Mouse (Mus musculus) layer of hippocampus, adult 11-12 months (tissue): ENCODE measurements around the gene Rreb1.
A peak's percentile ranks its signal among the peaks of the same experiment; 100 is the strongest.
"Not testable (repeated sequence)": the region's sequence is repeated elsewhere in the genome, so short reads cannot be mapped to it uniquely, and the experiment has no call there.

Experiments
- DNase-seq: peaks from one replicate; pipeline ENCODE4 v3.0.0; 2022; ENCODE audit warnings: low spot score

The Rreb1 gene

DNA sequence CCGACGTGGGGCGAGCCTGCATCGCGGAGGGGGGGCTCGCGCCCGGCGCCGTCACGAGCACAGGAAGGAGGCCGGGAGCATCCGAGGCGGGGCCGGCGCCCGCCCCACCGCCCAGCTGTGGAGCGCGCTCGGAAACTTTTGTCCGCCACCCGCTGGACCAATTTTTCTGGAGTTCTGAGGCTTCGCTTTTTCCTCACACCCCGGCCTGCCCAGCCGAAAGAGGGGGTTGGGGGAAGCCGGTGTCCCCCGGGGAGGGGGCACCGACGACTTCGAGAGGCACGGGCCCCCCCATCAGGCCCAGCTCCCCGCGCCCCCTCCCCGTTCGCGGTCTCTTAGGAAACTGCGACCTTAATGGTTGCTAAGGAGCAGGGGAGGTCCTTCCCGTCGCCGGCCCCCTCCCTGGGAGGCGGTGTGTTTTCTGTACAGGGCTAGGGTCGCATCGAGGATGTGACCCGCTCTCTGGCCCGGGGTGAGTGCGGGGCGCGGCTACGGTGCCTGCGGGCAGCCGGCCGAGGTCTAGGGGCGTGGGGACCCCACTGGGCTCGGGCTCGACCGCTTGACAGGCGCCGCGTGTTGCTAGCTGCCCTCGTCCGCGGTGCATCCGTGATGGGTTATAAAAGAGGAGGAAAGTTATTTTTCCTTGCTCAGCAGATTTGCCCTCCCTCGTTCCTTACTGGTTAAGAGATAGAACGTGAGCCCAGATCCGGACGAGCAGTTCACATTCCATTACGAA, 49.2 kb downstream of the Rreb1 start:
- DNase-seq: peak; percentile 30

DNA sequence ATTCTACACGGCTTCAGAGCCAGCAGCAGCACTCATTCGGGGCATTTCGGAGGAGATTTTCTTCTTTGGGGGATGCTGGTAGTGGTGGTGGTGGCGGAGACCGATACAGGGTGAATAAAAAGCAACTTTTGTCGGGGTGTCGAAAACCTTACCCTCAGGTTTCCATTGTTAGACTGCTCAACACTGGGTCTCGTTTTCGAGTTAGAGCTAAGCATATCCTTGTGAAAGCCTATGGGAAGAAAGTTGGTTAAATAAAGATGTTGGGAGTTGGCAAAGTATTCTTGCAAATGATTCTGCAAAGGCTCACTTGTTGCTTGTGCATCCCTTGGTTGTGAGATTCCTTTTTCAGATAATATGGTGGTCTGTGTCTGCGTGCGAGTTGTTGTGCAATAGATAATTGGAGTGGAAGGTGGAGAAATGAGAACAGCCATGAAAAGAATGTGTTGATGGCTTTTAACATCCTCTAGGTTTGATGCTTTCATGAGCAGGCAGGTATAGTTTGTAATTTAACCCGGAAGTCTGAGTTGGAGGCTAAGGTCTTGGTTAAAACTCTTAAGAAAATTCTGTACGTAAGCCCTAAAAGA, 49.9 kb downstream of the Rreb1 start:
- DNase-seq: no peak

DNA sequence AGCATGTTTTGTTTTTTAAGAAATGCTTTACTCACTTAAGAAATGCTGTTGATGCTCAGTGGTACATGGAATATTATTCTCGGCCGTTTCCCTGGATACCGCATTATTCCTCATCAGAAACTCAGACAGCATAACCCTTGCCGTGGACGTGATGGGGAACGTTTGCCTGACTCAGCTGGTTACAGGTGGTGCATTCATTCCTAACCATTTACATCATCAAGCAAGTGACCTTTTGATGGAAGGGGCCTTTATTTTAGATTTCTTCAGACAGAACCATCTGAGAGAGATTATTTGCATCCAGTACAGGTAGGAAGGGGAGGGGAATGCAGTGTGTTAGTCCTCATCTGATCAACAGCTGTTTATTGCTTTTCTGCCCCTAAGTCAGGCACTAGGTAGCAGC, 50.7 kb downstream of the Rreb1 start:
- no peak for DNase-seq

DNA sequence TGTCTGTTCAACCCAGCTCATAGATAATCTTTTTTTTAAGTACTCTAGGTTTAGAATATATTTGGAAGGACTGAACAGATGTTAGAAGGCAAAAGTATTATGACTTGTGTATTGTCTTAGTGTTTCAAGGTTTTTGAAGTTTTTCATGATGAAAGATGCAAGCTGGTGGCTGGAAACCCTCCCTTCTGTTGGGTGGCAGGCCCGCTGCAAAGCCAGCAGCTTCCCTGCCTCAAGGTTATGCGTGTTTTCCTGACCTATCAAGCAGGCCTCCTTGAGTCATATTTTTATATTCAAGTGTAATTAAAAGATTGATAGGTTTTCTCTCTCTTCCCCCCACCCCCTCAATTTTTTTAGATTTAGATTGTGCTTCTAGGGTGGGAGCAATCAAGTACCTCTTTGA, 52.1 kb downstream of the Rreb1 start:
- DNase-seq: no peak

DNA sequence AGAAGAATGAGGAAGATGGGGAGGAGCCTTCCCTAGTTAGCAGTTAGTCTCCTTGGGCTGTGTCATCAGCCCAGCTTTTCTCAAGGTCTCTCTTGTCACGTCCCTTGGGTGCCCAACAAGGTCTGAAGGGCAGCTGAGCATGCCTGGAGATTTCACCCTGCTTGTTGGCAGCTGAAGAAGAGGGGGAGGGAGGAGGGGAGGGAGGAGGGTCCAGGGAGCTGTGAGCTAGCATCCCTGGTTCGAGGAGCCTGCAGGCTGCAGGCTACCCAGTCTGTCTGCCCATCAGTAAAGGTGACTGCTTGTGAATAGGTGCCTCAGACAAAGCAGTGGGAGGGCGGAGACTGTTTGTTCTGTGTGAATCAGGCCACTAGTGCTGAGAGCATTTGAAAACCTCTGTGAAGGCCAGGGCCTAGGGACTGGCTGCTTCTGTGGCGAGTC, 52.7 kb downstream of the Rreb1 start:
- no peak for DNase-seq

DNA sequence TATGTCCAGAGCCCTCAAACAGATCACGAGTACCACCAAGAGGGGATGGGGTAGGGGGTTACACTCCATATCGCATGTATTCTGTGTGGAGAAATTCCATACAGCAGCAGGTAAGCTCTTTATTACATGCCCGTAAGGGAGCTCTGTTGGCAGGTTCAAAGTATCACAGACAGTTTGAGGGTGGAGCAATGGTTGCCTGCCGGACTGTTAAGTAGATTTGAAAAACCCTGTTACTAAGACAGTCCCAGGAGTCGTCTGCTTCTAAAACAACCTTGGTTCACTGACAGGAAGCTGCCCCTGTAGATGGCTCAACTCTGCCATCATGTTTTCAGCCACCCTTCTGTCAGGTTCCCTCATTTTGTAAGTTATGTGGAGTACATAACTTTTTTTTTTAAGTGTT, 54.3 kb downstream of the Rreb1 start:
- DNase-seq: no peak

DNA sequence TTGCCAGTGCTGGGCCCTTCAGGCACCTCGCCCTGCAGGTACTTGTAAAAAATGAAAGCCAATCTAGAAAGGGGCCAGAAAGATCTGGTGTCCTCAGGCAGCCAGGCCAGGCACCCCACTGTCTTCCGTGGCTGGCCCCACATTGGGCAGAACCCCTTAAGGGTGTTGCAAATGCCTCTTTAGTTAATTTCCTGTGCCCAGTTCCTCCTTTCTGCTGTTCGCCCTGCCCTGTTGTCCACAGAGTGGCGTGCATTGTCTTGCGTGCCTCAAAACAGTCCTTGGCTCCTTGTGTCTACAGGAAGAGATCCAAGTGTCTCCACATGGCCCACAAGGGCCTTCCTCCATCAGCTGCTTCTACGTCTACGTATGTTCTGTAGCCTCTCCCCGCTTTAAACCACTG, 55.3 kb downstream of the Rreb1 start:
- DNase-seq: no peak

DNA sequence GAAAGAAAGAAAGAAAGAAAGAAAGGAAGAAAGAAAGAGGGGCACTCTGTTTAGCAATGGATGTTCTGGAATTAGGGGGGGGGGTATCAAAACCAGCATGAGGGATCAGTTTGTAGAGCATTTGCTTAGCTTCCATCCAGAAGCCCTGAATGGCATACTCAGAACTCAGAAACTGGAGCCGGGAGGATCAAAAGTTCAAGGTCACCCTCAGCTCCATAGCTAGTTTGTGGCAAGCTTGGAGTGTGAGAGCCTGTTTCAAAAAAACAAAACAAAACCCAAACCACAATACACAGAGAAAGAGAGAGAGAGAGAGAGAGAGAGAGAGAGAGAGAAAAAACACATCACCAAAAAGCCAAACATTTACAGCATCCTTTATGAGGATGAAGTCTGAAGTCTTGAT, 57.1 kb downstream of the Rreb1 start:
- DNase-seq: no peak

DNA sequence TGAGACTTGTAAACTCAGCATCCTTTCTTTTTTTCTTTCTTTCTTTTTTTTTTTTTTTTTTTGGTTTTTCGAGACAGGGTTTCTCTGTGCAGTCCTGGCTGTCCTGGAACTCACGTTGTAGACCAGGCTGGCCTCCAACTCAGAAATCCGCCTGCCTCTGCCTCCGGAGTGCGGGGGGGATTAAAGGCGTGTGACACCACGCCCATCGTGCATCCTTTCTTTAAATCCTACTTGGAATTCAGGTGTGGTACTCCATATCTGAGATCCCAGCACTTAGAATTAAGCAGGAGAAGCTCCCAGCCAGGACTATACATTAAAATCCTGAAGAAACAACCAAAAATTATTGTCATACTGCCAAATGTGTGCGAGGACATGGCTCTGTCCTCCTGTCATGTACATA, 57.6 kb downstream of the Rreb1 start:
- DNase-seq: not testable (repeated sequence)

DNA sequence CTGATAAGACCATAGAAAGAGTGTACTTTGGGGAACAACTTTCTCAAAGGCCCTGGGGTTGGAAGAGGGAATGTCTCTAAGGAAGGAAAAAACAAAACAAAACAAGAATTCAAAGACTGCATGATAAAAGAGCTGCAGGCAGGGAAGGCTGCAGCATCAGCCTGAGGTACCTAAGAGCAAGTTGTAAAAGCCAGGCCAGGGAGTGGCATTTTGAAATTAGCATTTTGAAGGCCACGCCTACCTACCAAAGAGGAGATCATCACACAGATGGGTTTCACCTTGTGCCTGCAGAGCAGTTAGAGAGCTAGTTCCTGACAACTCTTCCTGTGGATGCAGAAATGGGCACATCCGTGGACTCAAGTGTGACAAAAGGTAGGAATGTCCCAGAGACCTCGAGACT, 59.2 kb downstream of the Rreb1 start:
- DNase-seq: no peak

DNA sequence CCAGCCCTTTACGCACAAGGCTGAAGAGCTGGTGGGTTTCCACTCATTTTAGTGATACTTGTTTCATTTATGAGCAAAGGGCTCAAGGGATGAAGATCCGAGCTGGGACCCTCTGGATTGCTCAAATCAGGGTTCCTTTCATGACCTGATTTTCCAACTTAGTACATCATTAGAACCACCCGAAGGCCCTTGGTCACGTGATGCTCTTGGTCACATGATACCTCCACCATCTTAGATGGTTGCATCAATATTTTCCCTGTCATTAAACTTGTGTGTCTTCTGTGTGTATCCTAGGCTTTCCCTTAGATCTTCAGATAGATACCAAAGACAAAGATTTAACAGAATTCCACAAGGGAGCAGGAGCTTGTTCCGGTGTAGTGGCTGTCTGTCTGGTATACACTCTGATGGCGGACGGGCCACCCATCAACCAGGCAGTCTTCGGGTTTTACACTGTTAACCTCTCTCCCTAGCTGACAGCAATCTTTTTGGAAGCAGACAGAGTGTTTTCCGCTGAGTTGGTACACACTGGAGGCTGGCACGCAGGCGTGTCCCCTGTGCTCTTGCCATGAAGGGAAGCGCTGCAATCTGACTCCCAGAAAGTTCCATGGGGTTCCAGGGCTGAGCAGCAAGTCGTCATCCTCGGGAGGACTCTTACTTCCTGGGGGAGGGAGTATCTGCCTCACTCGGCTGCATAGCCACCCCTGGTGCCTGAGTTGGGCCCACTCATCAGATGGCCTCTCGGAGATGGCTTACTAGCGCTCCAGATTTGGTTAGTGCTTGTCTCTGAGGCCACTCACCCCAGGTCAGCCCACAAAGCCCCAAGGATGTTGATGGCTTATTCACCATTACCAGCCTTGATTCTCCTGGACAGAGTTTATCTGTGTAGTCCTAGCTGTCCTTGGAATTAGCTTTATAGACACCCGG, 60.3 kb downstream of the Rreb1 start:
- DNase-seq: no peak

DNA sequence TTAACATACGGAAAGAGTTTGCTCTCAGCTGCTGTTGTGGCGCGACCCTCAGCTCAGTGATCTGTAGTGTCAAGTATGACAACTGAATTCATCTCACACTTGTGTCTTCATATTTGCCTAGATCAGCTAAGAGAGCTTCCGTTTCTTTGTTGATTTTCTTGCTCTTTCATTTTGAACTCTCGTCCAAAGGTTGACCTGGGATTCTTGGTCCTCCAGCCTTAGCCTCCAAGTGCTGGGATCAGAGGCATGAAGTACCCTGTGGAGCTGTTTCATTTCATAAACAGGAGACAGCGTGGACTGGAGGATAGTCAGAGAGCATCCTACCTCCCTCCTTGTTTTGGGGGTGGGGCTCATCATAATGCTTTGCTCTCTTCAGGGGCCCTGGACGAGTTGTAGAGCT, 65.0 kb downstream of the Rreb1 start:
- DNase-seq: no peak

DNA sequence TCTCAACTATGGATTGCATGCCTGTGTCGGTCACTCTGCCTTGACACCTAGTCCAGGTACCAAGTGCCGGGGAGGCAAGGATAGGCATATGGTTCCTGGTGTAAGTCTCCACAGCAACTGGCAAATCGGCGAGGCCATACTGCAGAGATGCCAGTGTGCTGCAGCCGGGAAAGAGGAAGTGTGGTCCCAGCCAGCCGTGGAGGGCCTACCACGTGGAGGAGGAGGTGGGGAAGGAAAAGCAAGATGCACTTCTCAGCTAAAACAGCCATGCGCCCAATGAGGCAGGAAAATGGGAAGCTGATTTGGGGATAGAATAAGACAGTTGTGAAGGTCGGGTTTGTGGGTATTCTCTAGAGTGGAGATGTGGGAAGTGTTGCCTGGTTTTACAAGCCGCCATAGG, 65.6 kb downstream of the Rreb1 start:
- DNase-seq: no peak

DNA sequence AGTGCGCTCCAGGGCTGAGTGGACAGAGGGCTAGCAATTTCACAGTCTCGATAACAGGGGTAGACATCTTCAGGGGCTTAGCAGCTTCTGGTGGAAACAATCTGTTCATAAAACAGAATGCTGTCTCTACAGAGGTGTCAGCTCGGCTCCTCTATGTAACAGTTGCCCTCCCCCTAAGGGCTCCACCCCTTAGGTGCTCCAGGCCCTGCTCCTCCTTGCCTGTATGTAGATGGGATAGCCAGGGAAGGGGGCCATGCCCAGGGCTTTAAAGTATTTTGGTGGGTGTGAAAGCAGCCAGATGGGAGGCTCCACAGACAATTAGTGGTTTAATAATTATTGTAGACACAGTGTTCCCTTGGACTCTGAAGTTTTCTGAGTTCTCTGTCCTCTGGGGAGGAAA, 67.0 kb downstream of the Rreb1 start:
- DNase-seq: no peak

DNA sequence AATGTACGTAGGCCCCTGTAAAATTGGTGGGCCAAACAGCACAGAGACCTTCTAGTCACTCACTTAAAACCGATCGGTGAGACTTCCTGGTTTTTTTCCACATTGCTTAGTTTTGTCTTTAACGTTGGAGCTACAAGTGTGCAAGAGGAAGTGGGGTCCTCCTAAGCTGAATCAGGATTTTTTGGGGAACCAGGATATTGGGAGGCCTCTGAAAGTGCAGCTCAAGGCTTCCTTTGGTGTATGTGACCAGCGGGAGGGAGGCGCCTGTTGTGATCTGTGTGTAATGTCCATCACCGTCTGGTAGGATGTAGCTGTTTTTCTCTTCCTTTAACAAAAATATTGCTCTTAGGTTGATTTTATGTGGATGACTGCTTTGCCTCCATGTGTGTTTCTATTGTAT, 67.4 kb downstream of the Rreb1 start:
- no peak for DNase-seq

DNA sequence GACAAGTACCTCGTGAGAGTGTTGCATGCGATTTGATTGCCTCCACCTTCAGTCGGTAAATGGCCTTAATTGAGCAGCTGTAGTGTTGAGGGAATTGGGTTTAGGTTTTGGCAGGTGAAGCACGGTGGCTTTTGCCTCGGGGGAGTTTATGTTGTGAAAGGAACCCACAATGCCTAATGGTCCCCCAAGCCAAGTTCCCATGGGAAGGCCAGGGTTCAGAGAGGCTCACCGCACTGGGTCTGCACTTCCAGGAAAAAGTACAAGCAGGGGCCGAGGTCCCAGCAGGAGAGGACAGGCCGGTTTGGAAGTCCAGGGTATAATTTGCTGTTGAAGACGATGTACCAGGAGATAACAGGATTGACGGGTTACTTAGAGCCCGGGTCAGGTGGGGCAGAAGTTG, 68.3 kb downstream of the Rreb1 start:
- no peak for DNase-seq

DNA sequence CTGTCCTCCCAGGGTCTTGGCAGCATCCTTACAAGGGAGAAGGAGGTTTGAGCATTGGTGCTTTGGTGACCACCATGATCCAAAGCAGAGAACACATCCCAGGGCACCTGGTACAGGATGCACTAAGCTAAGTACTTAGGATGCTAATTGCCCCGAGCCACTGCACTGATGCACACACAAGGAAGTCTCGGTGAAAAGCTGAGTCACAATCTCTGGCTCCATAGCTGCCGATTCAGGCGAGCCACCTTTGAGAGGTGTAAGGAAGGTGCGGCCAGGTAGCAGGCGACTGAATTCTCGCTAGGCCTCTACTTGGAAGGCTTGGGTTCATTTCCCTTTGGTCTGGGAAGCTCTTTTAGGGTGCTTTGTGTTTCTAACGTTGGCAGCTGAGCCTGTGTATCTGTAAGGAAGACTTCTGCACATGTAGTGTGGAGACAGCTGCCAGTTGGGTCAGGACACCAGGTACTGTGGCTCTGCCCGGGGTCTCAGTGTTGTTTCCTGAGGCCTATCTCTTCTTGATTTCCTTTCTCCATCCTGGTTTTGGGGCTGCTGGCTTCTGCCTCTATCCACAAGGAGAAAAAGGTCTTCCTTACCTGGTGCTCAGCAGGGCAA, 68.9 kb downstream of the Rreb1 start:
- no peak for DNase-seq

DNA sequence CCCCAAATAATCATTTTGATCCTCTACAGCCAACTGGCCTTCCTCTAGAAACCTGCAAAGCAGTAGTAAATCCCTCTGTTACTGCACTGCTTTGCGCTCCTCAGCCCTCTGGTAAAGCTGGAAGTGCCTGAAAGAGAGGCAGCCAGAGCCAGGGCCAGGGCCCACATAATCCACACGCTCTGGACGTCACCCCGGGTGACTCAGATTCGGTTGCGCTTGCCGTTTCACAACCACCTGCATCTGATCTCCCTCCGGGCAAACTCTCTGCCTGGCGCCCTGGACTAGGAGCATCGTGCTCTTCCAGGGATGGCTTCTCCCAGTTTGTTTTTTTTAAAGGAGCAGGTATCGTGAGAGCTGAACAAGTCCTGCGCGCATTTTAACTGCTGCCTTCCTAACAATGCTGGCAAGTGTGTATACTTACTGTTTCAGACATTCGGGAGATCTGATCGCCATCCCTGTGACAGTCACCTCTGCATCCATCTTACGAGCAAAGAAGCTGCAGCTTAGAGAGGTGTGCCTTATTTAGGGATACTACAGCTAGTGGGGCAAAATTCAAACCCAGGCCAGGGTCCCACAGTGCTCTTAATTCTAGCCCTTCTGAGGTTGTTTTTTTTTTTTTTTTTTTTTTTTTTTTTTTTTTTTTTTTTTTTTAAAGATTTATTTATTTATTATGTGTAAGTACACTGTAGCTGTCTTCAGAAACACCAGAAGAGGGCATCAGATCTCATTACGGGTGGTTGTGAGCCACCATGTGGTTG, 69.6 kb downstream of the Rreb1 start:
- DNase-seq: no peak

DNA sequence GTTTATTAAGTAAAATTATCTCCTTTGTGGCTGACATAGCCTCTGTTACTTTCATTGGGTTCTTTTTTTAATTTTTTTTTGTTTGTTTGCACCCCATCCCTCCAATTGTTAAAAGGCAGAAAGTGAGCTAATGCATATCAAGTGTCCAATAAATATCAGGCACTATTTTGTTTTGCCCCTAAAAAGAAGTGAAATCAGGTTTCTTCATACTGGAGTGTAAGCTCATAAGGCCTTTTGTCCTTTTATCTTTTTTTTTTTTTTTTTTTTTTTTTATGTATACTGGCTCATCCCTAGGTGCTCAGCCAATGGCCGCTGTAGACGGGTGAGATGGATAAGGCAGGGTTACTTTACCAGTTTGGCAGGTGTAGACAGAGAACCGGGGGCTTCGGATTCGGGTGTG, 70.2 kb downstream of the Rreb1 start:
- DNase-seq: no peak

DNA sequence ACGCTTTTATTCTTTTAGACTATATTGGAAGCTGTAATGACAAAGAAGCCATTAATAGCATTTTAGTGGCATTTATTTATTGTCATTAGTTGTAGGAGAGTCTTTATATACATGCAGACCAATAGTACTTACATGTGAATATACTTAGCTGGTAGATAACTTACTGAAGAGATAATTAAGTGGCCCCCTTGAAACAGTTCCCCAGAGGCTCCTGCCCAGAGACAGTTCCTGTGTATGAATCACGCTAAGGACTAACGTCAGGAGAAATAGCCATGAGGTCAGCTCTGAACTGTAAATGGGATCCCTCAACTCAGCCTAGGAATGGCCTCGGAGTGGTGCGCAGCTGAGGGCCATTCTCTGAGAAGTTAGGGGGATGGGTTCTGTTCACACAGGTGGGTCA, 73.4 kb downstream of the Rreb1 start:
- no peak for DNase-seq

DNA sequence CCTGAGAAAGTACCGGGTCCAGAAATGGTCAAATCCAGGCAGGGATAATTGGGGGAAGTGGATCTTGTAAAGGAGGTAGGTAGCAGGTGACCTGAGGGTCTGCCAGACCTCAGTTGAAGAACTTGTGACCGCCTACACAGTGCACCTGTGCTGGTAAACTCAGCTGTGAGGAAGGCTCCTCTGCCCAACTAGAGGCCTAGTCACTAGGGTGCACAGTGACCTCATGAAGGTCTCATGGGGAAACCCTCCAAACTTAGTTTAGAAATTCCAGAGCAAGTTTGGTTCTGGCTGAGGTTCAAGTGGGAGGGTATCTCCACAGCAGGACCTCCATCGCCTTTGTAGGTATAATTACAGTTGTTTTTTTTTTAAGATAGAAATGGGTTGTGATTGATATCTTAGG, 74.7 kb downstream of the Rreb1 start:
- no peak for DNase-seq

DNA sequence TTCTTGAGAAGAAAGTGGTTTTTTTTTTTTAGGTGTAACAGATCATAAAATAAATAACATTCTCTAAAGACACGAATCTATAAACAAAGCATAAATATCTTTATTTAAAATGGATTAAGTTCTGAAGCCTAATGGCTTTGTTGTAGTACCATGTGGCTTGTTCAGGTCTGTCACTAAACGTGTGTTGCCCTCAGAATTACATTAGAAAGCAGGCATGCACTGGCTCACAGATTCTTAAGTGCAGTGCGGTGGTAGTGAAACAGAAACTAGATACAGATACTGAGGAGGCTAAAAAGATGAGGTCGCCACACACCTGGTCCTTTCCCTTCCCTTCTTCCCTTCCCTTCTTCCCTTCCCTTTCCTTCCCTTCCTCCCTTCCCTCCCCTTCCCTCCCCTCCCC, 75.2 kb downstream of the Rreb1 start:
- DNase-seq: no peak
